Mouse (Mus musculus) heart, postnatal 0 days (tissue): ENCODE data around the gene Fhit.

ENCODE experiments used
- CTCF ChIP-seq: IDR thresholded peaks from 2 replicates; pipeline ENCODE4 v1.5.1; 2016; ENCODE audit warnings: antibody characterized with exemption, control low read depth, low read depth
- EP300 ChIP-seq: IDR thresholded peaks from 2 replicates; pipeline ENCODE4 v1.6.1; 2016; ENCODE audit warnings: antibody characterized with exemption, low read depth

- TF ChIP-seq CTCF (no peak), EP300 (no peak)
These were observed 1477.5 kb downstream of the Fhit start for GRCm38 (mm10) chr14:9684362-9684761.
